Mouse (Mus musculus) limb, embryonic 14.5 days (tissue): ENCODE data around the gene Ccm2l. TPM values are rescaled to one million over a fixed set of nuclear protein-coding genes. Genes with fewer than 3 reads are reported as not detected.

ENCODE experiments used
- ATAC-seq: fragments of 200-750 bp; cut with Nextera tagmentation; 2 replicates; pipeline ENCODE4 v1.8.0; 2017; ENCODE audit warnings: low read depth, moderate number of reproducible peaks, moderate TSS enrichment; ENCODE audit not compliant: low FRiP score
- DNase-seq: peaks from one replicate; pipeline ENCODE4 v3.0.0-alpha.2; 2015; ENCODE audit warnings: low spot score
- H3K27ac ChIP-seq: fragments of 300-500 bp; sonication (generic); replicated peaks from 2 replicates; pipeline ENCODE4 v1.5.1; 2014; ENCODE audit warnings: low read depth, mild to moderate bottlenecking, low read length, moderate library complexity, mixed read lengths
- H3K27me3 ChIP-seq: fragments of 300-500 bp; sonication (generic); 2 replicates; pipeline ENCODE4 v1.6.1; 2014; ENCODE audit warnings: low read length, mixed read lengths; ENCODE audit not compliant: control insufficient read depth, insufficient read depth
- H3K36me3 ChIP-seq: fragments of 300-500 bp; sonication (generic); 2 replicates; pipeline ENCODE4 v1.6.1; 2014; ENCODE audit warnings: mild to moderate bottlenecking, low read length, moderate library complexity, mixed read lengths; ENCODE audit not compliant: control insufficient read depth, insufficient read depth
- H3K4me1 ChIP-seq: fragments of 300-500 bp; sonication (generic); 2 replicates; pipeline ENCODE4 v1.6.1; 2014; ENCODE audit warnings: antibody characterized with exemption, low read length, mixed read lengths; ENCODE audit not compliant: control insufficient read depth, insufficient read depth
- H3K4me2 ChIP-seq: fragments of 300-500 bp; sonication (generic); replicated peaks from 2 replicates; pipeline ENCODE4 v1.6.1; 2014; ENCODE audit warnings: low read depth, mild to moderate bottlenecking, low read length, moderate library complexity; ENCODE audit not compliant: severe bottlenecking
- H3K4me3 ChIP-seq: fragments of 300-500 bp; sonication (generic); replicated peaks from 2 replicates; pipeline ENCODE4 v1.5.1; 2014; ENCODE audit warnings: low read length
- H3K9ac ChIP-seq: fragments of 300-500 bp; sonication (generic); 2 replicates; pipeline ENCODE4 v1.6.1; 2014; ENCODE audit warnings: mild to moderate bottlenecking, low read depth, low read length, moderate library complexity; ENCODE audit not compliant: severe bottlenecking
- H3K9me3 ChIP-seq: fragments of 300-500 bp; sonication (generic); 2 replicates; pipeline ENCODE4 v1.6.1; 2016; ENCODE audit warnings: low read length; ENCODE audit not compliant: control insufficient read depth
- POLR2A ChIP-seq: fragments of 200-500 bp; IDR thresholded peaks from 2 replicates; pipeline ENCODE4 v1.8.0; 2012; ENCODE audit warnings: inconsistent platforms, mild to moderate bottlenecking, moderate library complexity, borderline replicate concordance; ENCODE audit not compliant: insufficient read depth, insufficient read length; ENCODE audit errors: extremely low read depth
- WGBS: fragments of 180-500 bp; shearing (Covaris S2); extraction: QIAGEN DNeasy Blood & Tissue Kit; methylation state at CpG from one replicate; pipeline ENCODE4 v1.1.7; 2014; 5-methylcytosine and 5-hydroxymethylcytosine counted together
- polyA plus RNA-seq, 2 experiments: library from polyadenylated mRNA; depleted of rRNA in 1 of 2; stranded (reverse) in 1 of 2; unstranded in 1 of 2; fragments of >200 nt; fragmentation: Nextera tagmentation in 1 of 2; extraction: Ambion mirVana in 1 of 2; gene quantifications; 2 replicates each; pipeline versions ENCODE4 v1.2.1 to v1.2.3; 2012 to 2014

Gene Ccm2l
- polyA plus RNA-seq, 2 experiments: 2.1 to 11.4 TPM

DNA sequence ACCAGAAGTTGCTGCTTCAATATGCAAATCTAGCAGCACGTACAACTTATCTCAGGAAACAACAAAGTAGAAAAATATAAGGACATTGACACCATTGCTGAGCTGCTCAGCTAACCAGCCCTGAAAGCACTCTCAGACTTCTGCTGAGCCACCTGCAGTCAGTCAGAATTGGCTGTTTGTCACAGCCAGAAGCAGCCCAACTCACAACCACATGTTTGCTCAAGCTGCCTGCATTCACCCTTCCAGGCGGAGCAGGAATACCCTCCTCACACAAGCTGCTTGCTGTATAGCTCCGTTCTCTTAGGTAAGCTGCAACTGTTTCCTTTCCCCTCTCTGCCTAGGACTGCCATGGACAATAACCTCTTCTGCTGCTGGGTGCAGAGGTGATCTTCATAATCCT lies 2.4 kb upstream of the Ccm2l start:
- Histone ChIP-seq H3K27ac (no peak overlapping the region), H3K4me3 (no peak overlapping the region), H3K9me3 (no peaks in the 10 kb centered on the region), H3K4me2 (no peak overlapping the region), H3K36me3 (no peaks in the 10 kb centered on the region), H3K4me1 (no peaks in the 10 kb centered on the region), H3K27me3 (0 out of 2 replicates have a peak, but pooled peaks cover 6% of the 10 kb centered on the region), H3K9ac (no peak overlapping the region)
- TF ChIP-seq POLR2A: no peak
- no peak for DNase-seq
- ATAC-seq: no peak
- WGBS: 50% methylated on average over 3 of the region's 3 CpGs

GRCm38 (mm10) chr2:153064190-153064970 lies 1.4 kb upstream of the Ccm2l start:
- H3K36me3 ChIP-seq: no peaks in the 10 kb centered on the region
- no peak overlapping the region for H3K4me3 ChIP-seq
- no peak overlapping the region for H3K9ac ChIP-seq
- H3K9me3 ChIP-seq: no peaks in the 10 kb centered on the region
- no peak overlapping the region for H3K4me2 ChIP-seq
- H3K4me1 ChIP-seq: no peaks in the 10 kb centered on the region
- 0 out of 2 replicates have a peak, but pooled peaks cover 6% of the 10 kb centered on the region for H3K27me3 ChIP-seq
- no peak for ATAC-seq
- no peak for TF ChIP-seq POLR2A
- DNase-seq: no peak
- H3K27ac ChIP-seq: no peak overlapping the region
- 73% methylated on average over 9 of the region's 9 CpGs for WGBS

GRCm38 (mm10) chr2:153066991-153067390 lies 1.2 kb downstream of the Ccm2l start:
- H3K36me3 ChIP-seq: no peaks in the 10 kb centered on the region
- no peak overlapping the region for H3K4me2 ChIP-seq
- TF ChIP-seq POLR2A: no peak
- no peak overlapping the region for H3K27ac ChIP-seq
- DNase-seq (no peak), ATAC-seq (no peak)
- no peak overlapping the region for H3K9ac ChIP-seq
- no peak overlapping the region for H3K4me3 ChIP-seq
- H3K27me3 ChIP-seq: peaks cover 31% of the 10 kb centered on the region
- WGBS: 41% methylated on average over 6 of the region's 6 CpGs
- H3K9me3 ChIP-seq: no peaks in the 10 kb centered on the region
- H3K4me1 ChIP-seq: no peaks in the 10 kb centered on the region

- H3K4me2 ChIP-seq: no peak overlapping the region
These were observed 5.2 kb downstream of the Ccm2l start for GRCm38 (mm10) chr2:153070762-153071490.

GRCm38 (mm10) chr2:153071491-153072184 lies 5.9 kb downstream of the Ccm2l start:
- peak overlapping the region; percentile 36 for H3K4me3 ChIP-seq
- no peaks in the 10 kb centered on the region for H3K36me3 ChIP-seq
- no peak for TF ChIP-seq POLR2A
- WGBS: 10% methylated on average over 28 of the region's 67 CpGs
- H3K9ac ChIP-seq: peak overlapping the region; percentile 41
- H3K27me3 ChIP-seq: peaks cover 46% of the 10 kb centered on the region
- H3K9me3 ChIP-seq: no peaks in the 10 kb centered on the region
- H3K4me2 ChIP-seq: peak overlapping the region; percentile 62
- DNase-seq: no peak
- H3K4me1 ChIP-seq: no peaks in the 10 kb centered on the region
- ATAC-seq: peak; percentile 65; the same call in 1 of the 2 replicates
- H3K27ac ChIP-seq: no peak overlapping the region

More at GRCm38 (mm10) chr2:153070762-153071490, 5.2 kb downstream of the Ccm2l start:
- Histone ChIP-seq H3K27ac (no peak overlapping the region), H3K27me3 (peaks cover 46% of the 10 kb centered on the region), H3K9ac (no peak overlapping the region), H3K4me3 (no peak overlapping the region; the same call in 1 of the 2 replicates), H3K9me3 (no peaks in the 10 kb centered on the region), H3K36me3 (no peaks in the 10 kb centered on the region), H3K4me1 (no peaks in the 10 kb centered on the region)
- ATAC-seq (no peak), DNase-seq (no peak)
- no peak for TF ChIP-seq POLR2A
- WGBS: 9% methylated on average over 23 of the region's 23 CpGs
